Mouse (Mus musculus) limb, embryonic 13.5 days (tissue): ENCODE data around the gene Svs4. TPM values are rescaled to one million over a fixed set of nuclear protein-coding genes. Genes with fewer than 3 reads are reported as not detected.
"Not testable (repeated sequence)": the region's sequence is repeated elsewhere in the genome, so short reads cannot be mapped to it uniquely, and the experiment has no call there.

Source experiments
- ATAC-seq: fragments of 200-750 bp; cut with Nextera tagmentation; 2 replicates; pipeline ENCODE4 v1.8.0; 2017; ENCODE audit warnings: low read depth, moderate number of reproducible peaks, moderate TSS enrichment; ENCODE audit not compliant: low FRiP score
- H3K27ac ChIP-seq: fragments of 300-500 bp; sonication (generic); 2 replicates; pipeline ENCODE4 v1.5.1; 2015; ENCODE audit warnings: inconsistent platforms, mild to moderate bottlenecking, moderate library complexity
- H3K27me3 ChIP-seq: fragments of 300-500 bp; sonication (generic); 2 replicates; pipeline ENCODE4 v1.6.1; 2015; ENCODE audit warnings: mild to moderate bottlenecking, inconsistent platforms
- H3K36me3 ChIP-seq: fragments of 300-500 bp; sonication (generic); 2 replicates; pipeline ENCODE4 v1.6.1; 2015; ENCODE audit warnings: inconsistent platforms, mild to moderate bottlenecking, moderate library complexity
- H3K4me1 ChIP-seq: fragments of 300-500 bp; sonication (generic); 2 replicates; pipeline ENCODE4 v1.6.1; 2015; ENCODE audit warnings: inconsistent platforms
- H3K4me2 ChIP-seq: fragments of 300-500 bp; sonication (generic); replicated peaks from 2 replicates; pipeline ENCODE4 v1.6.1; 2015; ENCODE audit warnings: inconsistent platforms, mild to moderate bottlenecking, moderate library complexity
- H3K4me3 ChIP-seq: fragments of 300-500 bp; sonication (generic); 2 replicates; pipeline ENCODE4 v1.5.1; 2015; ENCODE audit warnings: moderate library complexity, mild to moderate bottlenecking, inconsistent platforms
- H3K9ac ChIP-seq: fragments of 300-500 bp; sonication (generic); 2 replicates; pipeline ENCODE4 v1.6.1; 2015; ENCODE audit warnings: mild to moderate bottlenecking, inconsistent platforms
- H3K9me3 ChIP-seq: fragments of 300-500 bp; sonication (generic); 2 replicates; pipeline ENCODE4 v1.6.1; 2016; ENCODE audit warnings: inconsistent platforms
- WGBS: fragments of 180-500 bp; shearing (Covaris S2); methylation state at CpG from one replicate; pipeline ENCODE4 v1.1.7; 2015; 5-methylcytosine and 5-hydroxymethylcytosine counted together
- polyA plus RNA-seq: library from polyadenylated mRNA; unstranded; fragments of >200 nt; fragmentation: Nextera tagmentation; extraction: Ambion mirVana; gene quantifications from 2 replicates; pipeline ENCODE4 v1.2.1, GENCODE M21; 2015

Svs4 gene
- not detected in 2 replicates for polyA plus RNA-seq

GRCm38 (mm10) chr2:164278359-164278758 lies at the start of gene Svs4:
TSS of gene Svs4 (minus strand) at chr2:164278459.
- WGBS, result 92% methylated on average over 4 of the region's 4 CpGs
- Histone ChIP-seq H3K9ac (no peak within 1 kb of the TSS), H3K36me3 (no peaks in the 10 kb centered on the region), H3K4me3 (no peak within 1 kb of the TSS), H3K4me1 (no peaks in the 10 kb centered on the region), H3K4me2 (no peak within 1 kb of the TSS), H3K9me3 (no peaks in the 10 kb centered on the region), H3K27ac (no peak within 1 kb of the TSS), H3K27me3 (no peaks in the 10 kb centered on the region)
- no peak for ATAC-seq

- Histone ChIP-seq H3K27ac (no peak overlapping the region), H3K36me3 (no peaks in the 10 kb centered on the region), H3K9ac (no peak overlapping the region), H3K4me1 (no peaks in the 10 kb centered on the region), H3K27me3 (no peaks in the 10 kb centered on the region), H3K9me3 (no peaks in the 10 kb centered on the region), H3K4me3 (no peak overlapping the region), H3K4me2 (no peak overlapping the region)
- no peak for ATAC-seq
- WGBS, result 88% methylated on average over 6 of the region's 6 CpGs
Measured at GRCm38 (mm10) chr2:164320983-164321382, 42.7 kb upstream of the Svs4 start.

DNA sequence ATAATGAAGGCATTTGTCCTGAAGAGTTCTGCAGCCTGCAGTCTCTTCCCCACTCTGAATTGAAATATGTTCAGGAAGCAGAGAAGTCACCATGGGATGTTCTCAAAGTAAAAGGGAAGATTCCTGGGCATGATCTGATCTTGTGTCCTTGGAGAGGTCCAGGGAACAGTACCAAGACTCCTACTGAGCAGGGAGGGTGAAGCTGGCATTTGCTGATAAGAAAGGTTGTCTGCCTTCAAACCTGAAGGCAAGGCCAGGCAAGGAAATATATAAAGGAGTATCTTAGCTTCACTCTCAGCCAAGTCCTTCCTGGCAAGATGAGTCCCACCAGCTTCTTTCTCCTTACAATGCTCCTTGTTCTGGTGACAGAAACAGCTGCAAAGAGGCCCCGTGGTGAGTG lies 38.2 kb upstream of the Svs4 start, which contains the start of gene Svs6:
Gene Svs6 (plus strand): TSS at position 301 of the 400 bp plus-strand sequence.
- not testable (repeated sequence) for H3K9ac ChIP-seq, H3K27ac ChIP-seq, H3K4me3 ChIP-seq, H3K36me3 ChIP-seq, ATAC-seq, H3K4me2 ChIP-seq, H3K4me1 ChIP-seq, H3K9me3 ChIP-seq, H3K27me3 ChIP-seq
- 79% methylated on average over 1 of the region's 1 CpGs for WGBS

DNA sequence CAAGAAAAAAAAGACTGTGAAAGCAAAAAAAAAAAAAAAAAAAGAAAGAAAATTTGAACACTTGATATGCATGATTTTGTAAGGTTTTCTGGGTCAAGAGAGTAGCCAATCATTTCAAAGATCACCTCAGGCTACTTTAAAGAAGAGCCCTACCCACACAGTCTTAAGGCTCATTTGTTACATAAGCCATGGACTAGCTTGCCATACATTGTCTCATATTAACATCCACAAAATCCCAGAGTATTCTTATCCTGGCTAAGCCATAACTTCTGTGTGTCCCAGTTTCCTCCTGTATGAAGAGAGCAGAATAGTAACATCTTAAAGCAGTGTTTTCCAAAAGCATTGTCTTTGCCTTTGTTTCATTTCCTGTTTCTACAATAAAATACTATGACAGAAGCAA lies 37.2 kb upstream of the Svs4 start:
- not testable (repeated sequence) for H3K4me2 ChIP-seq, H3K9ac ChIP-seq, H3K4me1 ChIP-seq, H3K9me3 ChIP-seq, ATAC-seq, H3K27me3 ChIP-seq, H3K27ac ChIP-seq, H3K4me3 ChIP-seq, H3K36me3 ChIP-seq

DNA sequence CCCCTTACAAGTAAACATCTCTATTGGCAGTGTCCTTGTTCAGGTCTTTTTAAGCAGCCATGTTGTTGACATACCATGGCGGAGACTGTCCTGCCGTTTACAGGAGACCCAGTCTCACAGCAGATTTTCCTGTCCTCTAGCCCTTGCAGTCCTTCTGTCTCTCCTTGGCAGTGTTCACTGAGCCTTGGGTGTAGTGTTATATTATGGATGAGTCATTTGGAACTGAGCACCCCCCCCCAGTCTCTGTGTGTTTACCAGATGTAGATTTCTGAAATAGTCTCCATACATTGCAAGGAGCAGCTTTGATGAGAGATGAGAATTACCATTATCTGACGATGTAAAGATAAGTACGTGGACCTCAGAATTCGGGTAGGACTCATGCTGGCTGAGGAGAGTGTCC lies 34.3 kb upstream of the Svs4 start:
- ATAC-seq, result no peak
- H3K27me3 ChIP-seq, result no peaks in the 10 kb centered on the region
- WGBS, result 92% methylated on average over 5 of the region's 5 CpGs
- H3K4me1 ChIP-seq, result no peaks in the 10 kb centered on the region
- H3K9ac ChIP-seq, result no peak overlapping the region
- H3K9me3 ChIP-seq, result no peaks in the 10 kb centered on the region
- H3K36me3 ChIP-seq, result no peaks in the 10 kb centered on the region
- no peak overlapping the region for H3K27ac ChIP-seq
- H3K4me2 ChIP-seq, result no peak overlapping the region
- no peak overlapping the region for H3K4me3 ChIP-seq

GRCm38 (mm10) chr2:164288968-164289367 lies 10.7 kb upstream of the Svs4 start, which contains the start of gene Svs3a:
TSS of gene Svs3a (plus strand) at chr2:164289268.
- H3K9ac ChIP-seq, H3K36me3 ChIP-seq, H3K9me3 ChIP-seq, H3K27me3 ChIP-seq, H3K4me1 ChIP-seq, H3K27ac ChIP-seq, H3K4me2 ChIP-seq, ATAC-seq, H3K4me3 ChIP-seq: not testable (repeated sequence)
- WGBS, result 74% methylated on average over 1 of the region's 1 CpGs

GRCm38 (mm10) chr2:164256540-164256939 lies 21.7 kb downstream of the Svs4 start, which contains the start of gene Svs3b:
TSS of gene Svs3b (minus strand) at chr2:164256640.
- not testable (repeated sequence) for H3K4me2 ChIP-seq
- 66% methylated on average over 1 of the region's 1 CpGs for WGBS

DNA sequence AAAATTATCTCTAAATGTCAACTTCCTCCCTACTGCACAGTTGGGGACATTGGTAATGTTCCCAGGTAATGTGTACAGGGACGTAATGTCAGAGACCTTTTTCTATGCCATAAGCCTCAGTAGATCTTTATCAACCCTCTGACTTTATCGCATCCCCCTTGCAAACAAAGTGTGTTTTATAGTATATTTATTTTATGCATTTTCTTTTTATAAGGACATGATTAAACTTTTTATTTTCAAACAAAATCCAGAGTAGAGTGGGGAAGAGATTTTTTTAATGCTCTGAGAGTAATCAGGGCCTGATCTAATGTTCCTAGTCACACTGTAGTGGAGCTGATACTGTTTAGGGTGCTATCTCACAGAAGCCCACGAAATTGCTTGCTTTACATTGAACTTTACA lies 39.9 kb downstream of the Svs4 start, which contains the start of gene Svs2:
Gene Svs2 (minus strand): TSS at position 101 of the 400 bp plus-strand sequence.
- no peak within 1 kb of the TSS for H3K4me3 ChIP-seq
- H3K27me3 ChIP-seq, result no peaks in the 10 kb centered on the region
- WGBS, result 81% methylated on average over 3 of the region's 3 CpGs
- H3K9me3 ChIP-seq, result no peaks in the 10 kb centered on the region
- no peak within 1 kb of the TSS for H3K4me2 ChIP-seq
- no peak within 1 kb of the TSS for H3K27ac ChIP-seq
- H3K36me3 ChIP-seq, result no peaks in the 10 kb centered on the region
- no peak within 1 kb of the TSS for H3K9ac ChIP-seq
- no peaks in the 10 kb centered on the region for H3K4me1 ChIP-seq
- ATAC-seq, result no peak

More at GRCm38 (mm10) chr2:164256540-164256939, 21.7 kb downstream of the Svs4 start, which contains the start of gene Svs3b:
- not testable (repeated sequence) for H3K4me1 ChIP-seq, H3K36me3 ChIP-seq, H3K9ac ChIP-seq, H3K4me3 ChIP-seq, H3K9me3 ChIP-seq, ATAC-seq, H3K27ac ChIP-seq
- peaks cover 13% of the 10 kb centered on the region for H3K27me3 ChIP-seq

DNA sequence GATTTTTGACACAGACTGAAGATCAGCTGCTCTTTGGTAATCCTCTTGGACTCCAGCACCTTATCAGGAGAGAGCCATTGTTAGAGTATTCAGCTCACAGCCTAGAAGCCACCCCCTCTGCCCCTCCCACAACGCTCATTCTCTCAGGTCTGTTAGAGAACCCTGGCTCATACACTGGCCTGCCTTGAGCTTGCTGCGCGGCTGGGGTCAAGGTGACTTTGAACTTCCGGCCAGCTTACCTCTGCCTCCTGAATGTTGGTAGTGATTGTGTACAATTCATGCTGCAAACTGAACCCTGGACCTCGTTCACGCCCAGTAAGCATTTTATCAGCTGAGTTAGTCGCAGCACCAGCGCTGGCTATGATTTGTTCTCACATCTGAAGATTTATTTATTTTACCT lies 45.6 kb downstream of the Svs4 start:
- H3K27ac ChIP-seq, result no peak overlapping the region
- no peak overlapping the region for H3K4me3 ChIP-seq
- no peaks in the 10 kb centered on the region for H3K36me3 ChIP-seq
- no peak overlapping the region for H3K9ac ChIP-seq
- H3K9me3 ChIP-seq, result no peaks in the 10 kb centered on the region
- no peak overlapping the region for H3K4me2 ChIP-seq
- no peaks in the 10 kb centered on the region for H3K27me3 ChIP-seq
- no peak for ATAC-seq
- WGBS, result 89% methylated on average over 8 of the region's 8 CpGs
- no peaks in the 10 kb centered on the region for H3K4me1 ChIP-seq

- ATAC-seq, result no peak
- 81% methylated on average over 8 of the region's 8 CpGs for WGBS
- no peak overlapping the region for H3K27ac ChIP-seq
- no peaks in the 10 kb centered on the region for H3K4me1 ChIP-seq
- H3K27me3 ChIP-seq, result no peaks in the 10 kb centered on the region
- H3K9me3 ChIP-seq, result no peaks in the 10 kb centered on the region
- no peak overlapping the region for H3K9ac ChIP-seq
- no peak overlapping the region for H3K4me2 ChIP-seq
- no peak overlapping the region for H3K4me3 ChIP-seq
- no peaks in the 10 kb centered on the region for H3K36me3 ChIP-seq
Measured at GRCm38 (mm10) chr2:164228361-164229070, 49.7 kb downstream of the Svs4 start.
